Mouse (Mus musculus) forebrain, embryonic 11.5 days (tissue): ENCODE data around the gene Mybpc3. TPM values are rescaled to one million over a fixed set of nuclear protein-coding genes. Genes with fewer than 3 reads are reported as not detected.
"Not testable (repeated sequence)": the region's sequence is repeated elsewhere in the genome, so short reads cannot be mapped to it uniquely, and the experiment has no call there.

Experiments
- ATAC-seq: fragments of 200-750 bp; cut with Nextera tagmentation; replicated peaks from 2 replicates; pipeline ENCODE4 v1.8.0; 2017; ENCODE audit warnings: moderate TSS enrichment; ENCODE audit not compliant: low FRiP score
- DNase-seq: peaks from one replicate; pipeline ENCODE4 v3.0.0-alpha.2; 2017; ENCODE audit warnings: low spot score
- H3K27ac ChIP-seq: fragments of 300-500 bp; sonication (generic); 2 replicates; pipeline ENCODE4 v1.5.1; 2014; ENCODE audit warnings: low read depth, low read length
- H3K27me3 ChIP-seq: fragments of 300-500 bp; sonication (generic); 2 replicates; pipeline ENCODE4 v1.6.1; 2014; ENCODE audit warnings: mild to moderate bottlenecking, low read length, mixed read lengths; ENCODE audit not compliant: control insufficient read depth, insufficient read depth
- H3K36me3 ChIP-seq: fragments of 300-500 bp; sonication (generic); 2 replicates; pipeline ENCODE4 v1.6.1; 2014; ENCODE audit warnings: mild to moderate bottlenecking, low read length, moderate library complexity, mixed read lengths; ENCODE audit not compliant: control insufficient read depth, insufficient read depth
- H3K4me1 ChIP-seq: fragments of 300-500 bp; sonication (generic); replicated peaks from 2 replicates; pipeline ENCODE4 v1.6.1; 2014; ENCODE audit warnings: low read length, mixed read lengths; ENCODE audit not compliant: control insufficient read depth, insufficient read depth
- H3K4me2 ChIP-seq: fragments of 300-500 bp; sonication (generic); 2 replicates; pipeline ENCODE4 v1.6.1; 2014; ENCODE audit warnings: low read depth, mild to moderate bottlenecking, low read length, moderate library complexity, mixed read lengths; ENCODE audit not compliant: severe bottlenecking
- H3K4me3 ChIP-seq: fragments of 300-500 bp; sonication (generic); 2 replicates; pipeline ENCODE4 v1.5.1; 2014; ENCODE audit warnings: low read depth, low read length
- H3K9ac ChIP-seq: fragments of 300-500 bp; sonication (generic); 2 replicates; pipeline ENCODE4 v1.6.1; 2014; ENCODE audit warnings: low read length
- H3K9me3 ChIP-seq: fragments of 300-500 bp; sonication (generic); 2 replicates; pipeline ENCODE4 v1.6.1; 2016; ENCODE audit warnings: low read length, mixed read lengths; ENCODE audit not compliant: control insufficient read depth
- WGBS: fragments of 180-500 bp; shearing (Covaris S2); extraction: QIAGEN DNeasy Blood & Tissue Kit; methylation state at CpG from one replicate; pipeline ENCODE4 v1.1.7; 2014; 5-methylcytosine and 5-hydroxymethylcytosine counted together
- polyA plus RNA-seq: library from polyadenylated mRNA; unstranded; fragments of >200 nt; fragmentation: Nextera tagmentation; extraction: Ambion mirVana; gene quantifications from 2 replicates; pipeline ENCODE4 v1.2.1, GENCODE M21; 2014

The Mybpc3 gene
- polyA plus RNA-seq, 1 experiment from 2014 or later: not detected

DNA sequence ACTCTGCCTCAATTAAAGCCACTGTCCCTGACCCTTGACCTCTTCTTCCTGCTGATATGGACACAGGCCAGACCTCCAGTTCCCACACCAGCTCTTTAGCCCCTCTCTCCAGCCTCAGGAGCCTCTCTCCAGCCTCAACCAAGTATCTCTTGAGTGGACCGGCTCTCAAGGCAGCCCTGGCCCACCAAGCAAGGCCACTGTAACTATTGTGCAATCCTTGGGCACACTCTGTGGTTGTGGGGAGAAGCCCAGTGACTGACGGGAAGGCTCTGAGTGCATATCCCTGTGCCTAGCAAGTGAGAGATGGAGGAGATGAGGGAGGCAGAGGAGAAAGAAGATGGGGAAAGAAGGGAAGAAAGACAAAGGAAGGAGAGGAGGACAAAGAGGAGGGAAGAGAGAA lies 19.8 kb upstream of the Mybpc3 start:
- ATAC-seq: no peak
- no peak overlapping the region for H3K9ac ChIP-seq
- no peaks in the 10 kb centered on the region for H3K27me3 ChIP-seq
- no peak for DNase-seq
- no peak overlapping the region for H3K27ac ChIP-seq
- H3K4me3 ChIP-seq: no peak overlapping the region
- WGBS: 88% methylated on average over 2 of the region's 2 CpGs
- no peaks in the 10 kb centered on the region for H3K9me3 ChIP-seq
- H3K4me1 ChIP-seq: no peaks in the 10 kb centered on the region
- no peak overlapping the region for H3K4me2 ChIP-seq
- H3K36me3 ChIP-seq: no peaks in the 10 kb centered on the region

GRCm38 (mm10) chr2:91101124-91101740 lies 16.7 kb upstream of the Mybpc3 start:
- Histone ChIP-seq H3K36me3 (no peaks in the 10 kb centered on the region), H3K4me3 (no peak overlapping the region), H3K9ac (no peak overlapping the region), H3K27ac (no peak overlapping the region), H3K9me3 (no peaks in the 10 kb centered on the region), H3K27me3 (no peaks in the 10 kb centered on the region), H3K4me2 (no peak overlapping the region), H3K4me1 (no peaks in the 10 kb centered on the region)
- DNase-seq: peak; percentile 93
- peak; percentile 78; the same call in 1 of the 2 replicates for ATAC-seq
- WGBS: 13% methylated on average over 7 of the region's 7 CpGs

DNA sequence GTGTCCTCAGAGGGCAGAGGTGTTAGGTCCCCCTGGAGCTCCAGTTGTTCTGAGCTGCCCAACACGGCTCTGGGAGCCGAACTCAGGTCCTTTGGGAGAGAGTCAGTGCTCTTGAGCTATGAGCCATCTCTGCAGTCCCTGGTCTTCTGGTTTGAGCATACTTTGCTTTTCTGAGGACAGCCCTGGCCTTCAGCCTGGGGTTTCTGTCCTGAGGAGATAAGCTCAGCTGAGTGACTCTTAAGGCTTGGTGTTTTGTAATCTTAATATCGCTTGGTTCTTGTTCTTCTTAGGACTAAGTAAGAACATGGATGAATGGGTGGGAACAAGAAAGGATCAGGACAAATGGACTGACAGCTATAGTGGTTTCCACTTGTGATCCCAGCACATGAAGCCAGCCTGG lies 9.8 kb upstream of the Mybpc3 start:
- H3K9ac ChIP-seq: no peak overlapping the region
- 88% methylated on average over 3 of the region's 3 CpGs for WGBS
- no peaks in the 10 kb centered on the region for H3K9me3 ChIP-seq
- no peaks in the 10 kb centered on the region for H3K27me3 ChIP-seq
- no peak overlapping the region for H3K4me3 ChIP-seq
- ATAC-seq: no peak
- no peak overlapping the region for H3K27ac ChIP-seq
- no peaks in the 10 kb centered on the region for H3K4me1 ChIP-seq
- no peak overlapping the region for H3K4me2 ChIP-seq
- no peak for DNase-seq
- H3K36me3 ChIP-seq: no peaks in the 10 kb centered on the region

DNA sequence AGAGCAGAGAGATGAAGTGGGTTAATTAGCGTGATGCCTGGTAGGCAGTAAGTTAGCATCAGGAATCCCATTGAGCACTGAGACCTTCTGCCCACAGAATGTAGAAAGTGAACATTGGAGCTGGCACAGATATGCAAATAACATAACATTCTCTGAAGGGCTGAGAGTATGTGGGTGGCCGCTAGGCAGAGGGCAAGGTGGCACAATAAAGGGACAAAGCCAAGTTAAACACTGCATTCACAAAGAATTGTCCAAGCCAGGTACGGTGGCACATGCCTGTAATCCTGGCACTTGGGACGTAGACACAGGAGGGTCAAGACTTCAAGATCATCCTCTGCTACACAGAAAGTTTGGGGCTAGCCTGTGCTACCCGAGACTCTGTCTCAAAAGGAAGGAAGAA lies 8.7 kb upstream of the Mybpc3 start:
- Histone ChIP-seq H3K9ac (no peak overlapping the region), H3K4me2 (no peak overlapping the region), H3K9me3 (no peaks in the 10 kb centered on the region), H3K27ac (no peak overlapping the region), H3K36me3 (no peaks in the 10 kb centered on the region), H3K4me1 (no peaks in the 10 kb centered on the region), H3K27me3 (no peaks in the 10 kb centered on the region), H3K4me3 (no peak overlapping the region)
- 85% methylated on average over 5 of the region's 5 CpGs for WGBS
- DNase-seq (no peak), ATAC-seq (no peak)

- ATAC-seq (no peak), DNase-seq (no peak)
- no peaks in the 10 kb centered on the region for H3K9me3 ChIP-seq
- no peaks in the 10 kb centered on the region for H3K36me3 ChIP-seq
- no peak overlapping the region for H3K4me2 ChIP-seq
- H3K27ac ChIP-seq: no peak overlapping the region
- no peak overlapping the region for H3K4me3 ChIP-seq
- no peaks in the 10 kb centered on the region for H3K4me1 ChIP-seq
- H3K27me3 ChIP-seq: no peaks in the 10 kb centered on the region
- WGBS: 94% methylated on average over 5 of the region's 5 CpGs
- no peak overlapping the region for H3K9ac ChIP-seq
These were observed 8.0 kb upstream of the Mybpc3 start for GRCm38 (mm10) chr2:91109807-91110385.

DNA sequence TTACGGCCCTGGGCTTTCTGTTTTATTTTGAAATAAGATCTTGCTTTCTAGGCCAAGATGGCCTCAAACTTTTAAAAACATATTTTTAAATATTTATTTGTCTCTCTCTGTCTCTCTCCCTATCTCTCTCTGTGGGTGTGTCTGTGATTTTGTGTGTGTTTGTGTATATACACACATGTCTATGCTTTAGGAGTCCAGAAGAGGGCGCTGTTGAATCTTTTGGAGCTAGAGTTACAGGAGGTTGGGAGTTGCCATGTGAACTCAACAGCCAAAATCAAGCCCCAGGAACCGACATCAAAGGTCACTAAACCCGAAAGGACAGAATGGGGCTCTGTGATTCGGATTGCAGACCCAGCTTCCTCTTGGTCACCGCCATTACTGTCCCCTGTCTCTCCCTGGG lies 7.5 kb upstream of the Mybpc3 start:
- 71% methylated on average over 6 of the region's 6 CpGs for WGBS
- no peak overlapping the region for H3K4me3 ChIP-seq
- no peaks in the 10 kb centered on the region for H3K36me3 ChIP-seq
- ATAC-seq (no peak), DNase-seq (no peak)
- H3K9ac ChIP-seq: no peak overlapping the region
- H3K4me1 ChIP-seq: peaks cover 3% of the 10 kb centered on the region; the same call in 1 of the 2 replicates
- no peak overlapping the region for H3K4me2 ChIP-seq
- no peaks in the 10 kb centered on the region for H3K27me3 ChIP-seq
- no peak overlapping the region for H3K27ac ChIP-seq
- no peaks in the 10 kb centered on the region for H3K9me3 ChIP-seq

DNA sequence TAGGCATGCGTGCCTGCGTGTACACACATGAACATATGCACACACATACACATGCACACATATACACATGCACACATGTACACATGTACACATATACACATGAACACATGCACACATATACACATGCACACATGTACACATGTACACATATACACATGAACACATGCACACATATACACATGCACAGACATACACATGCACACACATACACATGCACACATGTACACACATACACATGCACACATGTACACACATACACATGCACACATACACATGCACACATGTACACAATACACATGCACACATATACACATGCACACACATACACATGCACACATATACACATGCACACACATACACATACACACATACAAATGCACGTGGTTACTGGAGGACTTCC lies 6.1 kb upstream of the Mybpc3 start:
- not testable (repeated sequence) for H3K4me2 ChIP-seq, H3K27ac ChIP-seq, H3K27me3 ChIP-seq, H3K36me3 ChIP-seq, H3K4me3 ChIP-seq, ATAC-seq, H3K9me3 ChIP-seq, H3K9ac ChIP-seq, H3K4me1 ChIP-seq, DNase-seq
- 93% methylated on average over 3 of the region's 3 CpGs for whole genome bisulfite sequencing

GRCm38 (mm10) chr2:91112491-91112890 lies 5.5 kb upstream of the Mybpc3 start:
- no peak for ATAC-seq
- Histone ChIP-seq H3K36me3 (no peaks in the 10 kb centered on the region), H3K27ac (no peak overlapping the region), H3K9me3 (no peaks in the 10 kb centered on the region), H3K4me3 (no peak overlapping the region), H3K27me3 (no peaks in the 10 kb centered on the region; the same call in 1 of the 2 replicates), H3K4me2 (no peak overlapping the region), H3K9ac (no peak overlapping the region), H3K4me1 (peaks cover 3% of the 10 kb centered on the region; the same call in 1 of the 2 replicates)
- 67% methylated on average over 4 of the region's 4 CpGs for WGBS
- DNase-seq: no peak

GRCm38 (mm10) chr2:91113334-91113733 lies 4.6 kb upstream of the Mybpc3 start:
- DNase-seq (no peak), ATAC-seq (no peak)
- 85% methylated on average over 10 of the region's 10 CpGs for WGBS
- H3K27ac ChIP-seq: no peak overlapping the region
- no peaks in the 10 kb centered on the region for H3K9me3 ChIP-seq
- H3K4me3 ChIP-seq: no peak overlapping the region
- H3K36me3 ChIP-seq: no peaks in the 10 kb centered on the region
- no peak overlapping the region for H3K4me2 ChIP-seq
- no peak overlapping the region for H3K9ac ChIP-seq
- peaks cover 3% of the 10 kb centered on the region; the same call in 1 of the 2 replicates for H3K4me1 ChIP-seq
- no peaks in the 10 kb centered on the region; the same call in 1 of the 2 replicates for H3K27me3 ChIP-seq
